In genomic region chr7:70515341-70515851, GRCm38 (mm10) we compare ENCODE assay signal across 10 mouse cellular contexts.
DNase-seq lines count a peak whose midpoint lies in the region; ATAC-seq and TF ChIP-seq lines count a peak whose summit lies in the region.
"Had no signal": no experiment of that assay in that cellular context is flagged by ENCODE, and none has a peak within 500 bp of the region (broad histone marks: within the 10 kb centered on the region; RNA-seq: fewer than 3 reads in every experiment).

No protein-coding gene starts in this region.

- H3K27ac ChIP-seq in midbrain, embryonic 10.5 days (replicated peaks) = peak overlapping the region; percentile 64; the same call in 1 of the 2 replicates
- H3K27ac ChIP-seq in midbrain, embryonic 15.5 days = no peak overlapping the region
- H3K27ac ChIP-seq in intestine, postnatal 0 days (ENCODE audit: low read depth, low read length) = no peak overlapping the region
- H3K27ac ChIP-seq: limb, embryonic 15.5 days; neural tube, embryonic 13.5 days had no signal

- no peak for TF ChIP-seq CTCF in intestine, postnatal 0 days (IDR thresholded peaks at IDR 0.05; ENCODE audit: low read depth)

- no peak overlapping the region for H3K4me3 ChIP-seq in midbrain, embryonic 10.5 days
- no peak overlapping the region for H3K4me3 ChIP-seq in midbrain, embryonic 15.5 days
- H3K4me3 ChIP-seq in intestine, postnatal 0 days (ENCODE audit: low read depth, low read length) = no peak overlapping the region; the same call in 1 of the 2 replicates
- H3K4me3 ChIP-seq: limb, embryonic 15.5 days; neural tube, embryonic 13.5 days had no signal

- H3K9ac ChIP-seq in midbrain, embryonic 15.5 days = no peak overlapping the region
- no peak overlapping the region for H3K9ac ChIP-seq in intestine, postnatal 0 days (ENCODE audit: low read depth, low read length)
- H3K9ac ChIP-seq: limb, embryonic 15.5 days; neural tube, embryonic 13.5 days had no signal

- no peak overlapping the region for H3K4me2 ChIP-seq in midbrain, embryonic 15.5 days
- H3K4me2 ChIP-seq in intestine, postnatal 0 days (replicated peaks; ENCODE audit: low read depth) = peak overlapping the region; percentile 55
- H3K4me2 ChIP-seq: neural tube, embryonic 13.5 days had no signal

- WGBS in midbrain, embryonic 10.5 days = 36% methylated on average over 8 of the region's 8 CpGs
- WGBS in midbrain, embryonic 15.5 days = 35% methylated on average over 8 of the region's 8 CpGs
- 8% methylated on average over 8 of the region's 8 CpGs for WGBS in intestine, postnatal 0 days

- DNase-seq in midbrain, embryonic 10.5 days (ENCODE audit: low spot score) = no peak
- peak; percentile 70 to 75 for DNase-seq in lung, adult 18-20 months
- DNase-seq in urinary bladder, postnatal 36 days (ENCODE audit: low spot score in 2 of 2) = peak; percentile 14 to 26
- DNase-seq in spleen, adult 12 weeks (ENCODE audit: low spot score) = no peak
- no peak for DNase-seq in frontal cortex, adult 2 months (ENCODE audit: extremely low spot score in 1 of 2, low spot score in 1 of 2)

- H3K27me3 ChIP-seq in midbrain, embryonic 10.5 days (ENCODE audit: low read depth, poor library complexity, severe bottlenecking) = peaks cover 9% of the 10 kb centered on the region
- no peaks in the 10 kb centered on the region for H3K27me3 ChIP-seq in midbrain, embryonic 15.5 days (replicated peaks)
- H3K27me3 ChIP-seq in intestine, postnatal 0 days (replicated peaks; ENCODE audit: control insufficient read depth, insufficient read depth, low read length) = peaks cover 6% of the 10 kb centered on the region; the same call in 1 of the 2 replicates
- H3K27me3 ChIP-seq: limb, embryonic 15.5 days; neural tube, embryonic 13.5 days had no signal

- no peak for ATAC-seq in midbrain, embryonic 15.5 days (replicated peaks)
- ATAC-seq in intestine, postnatal 0 days = peak; percentile 32; the same call in 1 of the 2 replicates

- no peaks in the 10 kb centered on the region for H3K36me3 ChIP-seq in midbrain, embryonic 10.5 days
- H3K36me3 ChIP-seq in midbrain, embryonic 15.5 days (replicated peaks) = no peaks in the 10 kb centered on the region
- no peaks in the 10 kb centered on the region for H3K36me3 ChIP-seq in intestine, postnatal 0 days (ENCODE audit: control insufficient read depth, insufficient read depth)
- H3K36me3 ChIP-seq: G1E; limb, embryonic 15.5 days; neural tube, embryonic 13.5 days had no signal

- H3K9me3 ChIP-seq in midbrain, embryonic 10.5 days (replicated peaks) = no peaks in the 10 kb centered on the region
- no peaks in the 10 kb centered on the region for H3K9me3 ChIP-seq in midbrain, embryonic 15.5 days
- no peaks in the 10 kb centered on the region for H3K9me3 ChIP-seq in intestine, postnatal 0 days (ENCODE audit: control insufficient read depth)
- H3K9me3 ChIP-seq: limb, embryonic 15.5 days; neural tube, embryonic 13.5 days had no signal

- peaks cover 28% of the 10 kb centered on the region for H3K4me1 ChIP-seq in midbrain, embryonic 10.5 days
- peaks cover 4% of the 10 kb centered on the region; the same call in 1 of the 2 replicates for H3K4me1 ChIP-seq in midbrain, embryonic 15.5 days
- H3K4me1 ChIP-seq in intestine, postnatal 0 days (replicated peaks; ENCODE audit: control insufficient read depth, insufficient read depth, low read length) = peaks cover 9% of the 10 kb centered on the region

Comparison
In these comparisons a context has a peak if more than half of its experiments do, and no peak if none do; other contexts are left out.
1. DNase-seq: peak in lung, adult 18-20 months (2 of 2) and urinary bladder, postnatal 36 days (2 of 2); none in midbrain, embryonic 10.5 days (single experiment), spleen, adult 12 weeks (single experiment) and frontal cortex, adult 2 months (0 of 2).